Comparison of ENCODE assay signal across 22 mouse cellular contexts in the genomic region with DNA sequence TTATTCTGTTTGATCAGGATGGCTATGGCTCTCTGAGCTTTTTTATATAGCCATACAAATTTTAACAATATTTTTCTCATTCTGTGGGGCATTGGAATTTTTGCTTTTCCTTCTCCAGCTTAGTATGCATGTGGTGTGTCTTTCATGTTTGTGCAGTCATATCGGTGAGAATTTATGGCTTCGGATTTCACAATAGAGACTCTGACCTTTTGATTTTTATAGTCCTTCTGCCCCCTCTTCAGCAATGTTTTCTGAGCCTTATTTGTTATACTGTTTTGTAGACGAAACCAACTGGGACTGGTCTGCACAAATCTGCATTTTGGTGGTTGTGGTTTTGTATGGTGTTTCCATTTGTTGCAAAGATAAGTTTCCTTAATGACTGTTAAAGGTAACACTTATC.
"Had no signal": no experiment of that assay in that cellular context is flagged by ENCODE, and none has a peak within 500 bp of the region (broad histone marks: within the 10 kb centered on the region; RNA-seq: fewer than 3 reads in every experiment).

No protein-coding gene starts in this region.

- H3K9ac ChIP-seq: heart, embryonic 13.5 days; heart, embryonic 15.5 days; hindbrain, embryonic 13.5 days; hindbrain, embryonic 15.5 days; limb, embryonic 13.5 days; limb, embryonic 15.5 days; liver, embryonic 12.5 days; liver, embryonic 14.5 days had no signal

- H3K36me3 ChIP-seq: heart, embryonic 15.5 days had no signal

- H3K27me3 ChIP-seq: heart, embryonic 13.5 days; heart, embryonic 15.5 days; hindbrain, embryonic 13.5 days; hindbrain, embryonic 15.5 days; limb, embryonic 13.5 days; limb, embryonic 15.5 days; liver, embryonic 12.5 days had no signal

- H3K4me3 ChIP-seq: gastrocnemius, adult 2 months; heart, embryonic 13.5 days; heart, embryonic 15.5 days; hindbrain, embryonic 13.5 days; hindbrain, embryonic 15.5 days; left cerebral cortex, adult 2 months; limb, embryonic 13.5 days; limb, embryonic 15.5 days; liver, embryonic 12.5 days had no signal

- H3K27ac ChIP-seq: gastrocnemius, adult 2 months; heart, embryonic 13.5 days; heart, embryonic 15.5 days; hindbrain, embryonic 13.5 days; hindbrain, embryonic 15.5 days; hindbrain, postnatal 0 days; left cerebral cortex, adult 2 months; limb, embryonic 13.5 days; limb, embryonic 15.5 days; liver, embryonic 12.5 days; liver, embryonic 14.5 days had no signal

- H3K9me3 ChIP-seq: heart, embryonic 13.5 days; heart, embryonic 15.5 days; hindbrain, embryonic 13.5 days; hindbrain, embryonic 15.5 days; limb, embryonic 13.5 days; limb, embryonic 15.5 days; liver, embryonic 12.5 days had no signal

- H3K4me1 ChIP-seq: heart, embryonic 13.5 days; heart, embryonic 15.5 days; hindbrain, embryonic 13.5 days; hindbrain, embryonic 15.5 days; limb, embryonic 13.5 days; limb, embryonic 15.5 days; liver, embryonic 12.5 days had no signal

- ATAC-seq: hindbrain, postnatal 0 days; liver, embryonic 12.5 days had no signal

- DNase-seq: gastrocnemius, adult 2 months; gastrocnemius, postnatal 10 days; gastrocnemius, postnatal 25 days; heart, adult 18-20 months; heart, postnatal 14 days; heart, postnatal 36 days; kidney, adult 18-20 months; kidney, adult 8-10 months; kidney, postnatal 10 days; kidney, postnatal 25 days; kidney, postnatal 4 days had no signal

- H3K4me2 ChIP-seq: heart, embryonic 11.5 days; heart, embryonic 13.5 days; heart, embryonic 15.5 days; hindbrain, embryonic 13.5 days; hindbrain, embryonic 15.5 days; limb, embryonic 13.5 days; limb, embryonic 15.5 days; liver, embryonic 12.5 days had no signal
